Mouse (Mus musculus): ENCODE data around the gene Ciita. TPM values are rescaled to one million over a fixed set of nuclear protein-coding genes. Genes with fewer than 3 reads are reported as not detected.

Ciita gene
- polyA plus RNA-seq, 1 experiment, result 13.2 TPM

DNA sequence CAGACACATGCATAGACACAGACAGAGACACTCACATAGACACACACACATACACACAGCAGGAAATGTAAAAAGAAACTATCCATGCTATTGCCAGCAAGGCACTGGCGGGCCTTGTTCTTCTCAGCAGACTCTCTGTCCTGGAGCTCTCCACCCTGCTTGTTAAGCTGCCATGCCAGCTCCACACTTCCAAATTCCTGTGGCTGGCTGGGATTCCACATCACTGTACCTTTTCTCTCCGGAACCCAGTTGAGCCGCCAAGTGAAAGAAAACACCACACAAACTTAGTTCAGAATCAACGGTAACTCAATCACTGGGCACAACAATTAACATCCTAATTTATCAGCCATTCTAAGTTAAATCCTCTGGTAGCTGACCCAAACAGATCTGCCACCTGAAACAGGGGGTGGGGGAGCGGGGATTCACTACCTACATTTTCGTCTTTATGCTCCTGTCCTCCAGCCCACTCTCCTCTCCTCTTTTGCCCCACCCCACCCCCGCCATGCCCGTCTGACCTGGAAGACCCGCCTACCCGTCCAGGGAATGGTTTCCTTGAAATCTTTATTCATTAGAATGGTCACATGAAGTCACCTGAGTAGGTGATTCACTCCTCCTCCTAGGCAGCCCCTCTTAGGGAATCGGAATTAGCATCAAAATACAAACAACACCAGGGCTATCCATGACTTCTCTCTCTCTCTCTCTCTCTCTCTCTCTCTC lies 12.3 kb upstream of the Ciita start:
- Histone ChIP-seq H3K4me3 (replicated peaks; ENCODE audit: extremely low read depth, low read depth, low read length) (no peak overlapping the region), H3K4me1 (ENCODE audit: control insufficient read depth, insufficient read depth, low read length) (no peaks in the 10 kb centered on the region)
- no peak for DNase-seq
- TF ChIP-seq POLR2A (IDR thresholded peaks at IDR 0.05; ENCODE audit: borderline replicate concordance, extremely low read depth, low read depth, low read length) (no peak), CTCF (IDR thresholded peaks at IDR 0.05; ENCODE audit: insufficient read depth, low read length) (no peak)
- WGBS, result 36% methylated on average over 11 of the region's 11 CpGs

DNA sequence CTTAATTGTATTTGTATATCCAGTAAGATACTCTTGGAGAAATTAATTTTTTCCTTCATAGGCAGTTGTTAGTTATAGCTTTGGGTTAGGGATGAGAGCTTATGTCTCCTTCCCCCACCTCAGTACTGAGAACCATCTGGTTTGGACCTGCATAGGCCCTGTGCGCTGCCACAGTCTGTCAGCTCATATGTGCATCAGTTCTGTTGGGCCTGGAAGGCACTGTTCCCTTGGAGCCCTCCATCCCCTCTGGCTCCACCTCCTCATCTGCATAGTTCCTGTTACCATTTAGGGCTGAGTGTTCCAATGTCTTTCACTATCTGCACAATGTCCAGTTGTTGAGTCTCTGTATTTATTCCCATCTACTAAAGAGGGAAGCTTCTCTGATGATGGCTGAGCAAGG lies 11.7 kb upstream of the Ciita start:
- no peak overlapping the region for H3K4me3 ChIP-seq (replicated peaks; ENCODE audit: extremely low read depth, low read depth, low read length)
- TF ChIP-seq POLR2A (IDR thresholded peaks at IDR 0.05; ENCODE audit: borderline replicate concordance, extremely low read depth, low read depth, low read length) (no peak), CTCF (IDR thresholded peaks at IDR 0.05; ENCODE audit: insufficient read depth, low read length) (no peak)
- peaks cover 3% of the 10 kb centered on the region; the same call in 1 of the 2 replicates for H3K4me1 ChIP-seq (ENCODE audit: control insufficient read depth, insufficient read depth, low read length)
- WGBS, result 73% methylated on average over 1 of the region's 1 CpGs
- DNase-seq, result no peak

DNA sequence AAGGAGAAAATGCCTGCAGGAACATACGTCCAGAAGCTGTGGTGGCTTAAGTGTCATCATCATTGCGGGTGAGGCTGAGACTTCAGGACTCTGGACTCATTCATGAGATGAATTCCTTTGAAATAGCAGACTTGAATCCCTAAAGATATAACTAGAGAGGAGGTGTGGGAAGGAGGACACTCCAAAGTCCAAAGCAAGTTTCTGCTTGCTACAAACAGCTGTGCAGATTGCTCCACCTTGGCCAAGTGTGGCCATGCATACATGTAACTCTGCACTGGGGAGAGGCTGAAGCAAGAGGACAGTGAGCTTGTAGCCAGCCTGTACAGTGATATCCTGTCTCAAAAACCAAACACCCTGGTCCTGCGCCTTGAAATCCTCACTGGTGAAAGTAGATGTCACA lies 7.9 kb upstream of the Ciita start:
- WGBS, result 82% methylated on average over 3 of the region's 3 CpGs
- no peak for DNase-seq
- TF ChIP-seq CTCF (IDR thresholded peaks at IDR 0.05; ENCODE audit: insufficient read depth, low read length) (no peak), POLR2A (IDR thresholded peaks at IDR 0.05; ENCODE audit: borderline replicate concordance, extremely low read depth, low read depth, low read length) (no peak)
- Histone ChIP-seq H3K4me3 (replicated peaks; ENCODE audit: extremely low read depth, low read depth, low read length) (no peak overlapping the region), H3K4me1 (ENCODE audit: control insufficient read depth, insufficient read depth, low read length) (peaks cover 5% of the 10 kb centered on the region)

DNA sequence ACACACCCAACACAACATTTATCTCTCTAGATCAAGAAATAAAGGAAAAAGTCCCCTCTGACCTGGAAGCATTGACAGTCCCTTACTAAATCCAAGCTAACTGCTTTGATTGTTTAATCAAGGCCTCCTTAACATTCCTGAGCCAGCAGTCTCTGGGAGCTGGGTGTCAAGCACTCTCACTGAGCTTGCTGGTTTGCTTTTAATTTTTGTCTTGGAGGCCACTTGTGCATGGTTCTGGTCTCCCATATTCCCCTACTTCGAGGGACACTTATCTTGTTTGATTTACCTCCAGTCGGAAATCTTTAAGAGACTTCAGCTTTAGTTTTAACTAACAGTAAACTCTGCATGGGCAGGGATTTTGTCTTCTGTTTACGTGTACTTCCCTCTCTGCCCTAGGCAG lies 4.9 kb upstream of the Ciita start:
- 57% methylated on average over 3 of the region's 3 CpGs for WGBS
- DNase-seq, result no peak
- Histone ChIP-seq H3K4me1 (ENCODE audit: control insufficient read depth, insufficient read depth, low read length) (peaks cover 5% of the 10 kb centered on the region), H3K4me3 (replicated peaks; ENCODE audit: extremely low read depth, low read depth, low read length) (no peak overlapping the region)
- TF ChIP-seq CTCF (IDR thresholded peaks at IDR 0.05; ENCODE audit: insufficient read depth, low read length) (no peak), POLR2A (IDR thresholded peaks at IDR 0.05; ENCODE audit: borderline replicate concordance, extremely low read depth, low read depth, low read length) (no peak)

DNA sequence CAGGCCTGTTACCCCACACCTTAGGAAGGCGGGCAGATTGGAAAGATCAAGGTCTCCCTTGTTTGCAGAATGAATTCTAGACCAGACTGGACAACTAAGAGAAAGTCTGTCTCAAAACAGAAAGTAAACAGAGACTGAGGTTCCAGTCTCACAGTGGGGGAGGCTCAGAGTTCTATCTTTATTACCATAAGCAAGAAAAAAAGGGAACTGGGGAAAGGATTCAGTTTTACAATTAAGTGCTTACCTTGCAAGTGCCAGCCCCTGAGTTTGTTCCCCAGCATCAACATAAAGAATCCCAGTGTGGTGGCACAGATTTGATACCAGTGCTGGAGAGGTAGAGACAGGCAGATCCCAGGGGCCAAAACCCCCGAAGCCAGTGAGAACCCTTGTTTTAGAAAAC lies 3.9 kb upstream of the Ciita start:
- 49% methylated on average over 2 of the region's 2 CpGs for WGBS
- Histone ChIP-seq H3K4me1 (ENCODE audit: control insufficient read depth, insufficient read depth, low read length) (peaks cover 5% of the 10 kb centered on the region), H3K4me3 (replicated peaks; ENCODE audit: extremely low read depth, low read depth, low read length) (no peak overlapping the region)
- no peak for DNase-seq
- TF ChIP-seq CTCF (IDR thresholded peaks at IDR 0.05; ENCODE audit: insufficient read depth, low read length) (no peak), POLR2A (IDR thresholded peaks at IDR 0.05; ENCODE audit: borderline replicate concordance, extremely low read depth, low read depth, low read length) (no peak)

DNA sequence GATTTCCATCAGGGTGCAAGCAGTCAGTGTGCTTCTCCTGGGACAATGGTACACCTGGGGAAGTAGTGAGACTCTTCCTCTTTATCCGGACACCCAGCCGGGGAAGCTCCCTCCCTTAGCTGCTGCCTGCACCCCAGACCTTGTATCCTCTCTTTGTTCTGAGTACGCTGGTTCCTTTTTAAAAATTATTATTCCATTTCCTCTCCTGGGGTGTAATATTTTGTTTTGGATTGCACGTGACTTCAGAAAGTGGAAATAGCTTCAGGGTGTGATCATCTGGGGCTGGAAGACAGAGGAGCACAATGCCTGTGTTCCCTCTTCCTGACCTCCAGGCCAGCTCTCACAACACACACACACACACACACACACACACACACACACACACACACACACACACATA lies 2.5 kb downstream of the Ciita start:
- Histone ChIP-seq H3K4me3 (replicated peaks; ENCODE audit: extremely low read depth, low read depth, low read length) (no peak overlapping the region), H3K4me1 (ENCODE audit: control insufficient read depth, insufficient read depth, low read length) (no peaks in the 10 kb centered on the region)
- WGBS, result 34% methylated on average over 4 of the region's 4 CpGs
- no peak for DNase-seq
- TF ChIP-seq POLR2A (IDR thresholded peaks at IDR 0.05; ENCODE audit: borderline replicate concordance, extremely low read depth, low read depth, low read length) (no peak), CTCF (IDR thresholded peaks at IDR 0.05; ENCODE audit: insufficient read depth, low read length) (no peak)

DNA sequence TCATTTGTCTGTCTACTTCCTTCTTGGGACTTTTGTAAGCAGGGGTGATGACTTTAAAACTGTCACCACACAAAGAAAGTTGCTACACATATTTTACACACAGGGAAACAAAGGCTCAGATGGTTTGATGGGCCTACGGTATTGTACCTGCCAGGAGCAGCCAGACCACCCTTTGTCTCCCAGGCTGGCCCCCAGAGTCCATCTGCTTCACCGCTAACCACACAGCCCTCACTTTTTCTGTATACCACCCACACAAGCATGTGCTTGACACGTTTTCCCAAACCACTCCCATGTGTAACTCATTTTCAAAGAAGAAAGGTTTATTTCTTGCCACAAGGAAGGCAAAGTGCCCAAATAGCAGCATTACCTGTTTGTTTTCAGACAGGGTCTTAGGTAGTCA lies 7.1 kb downstream of the Ciita start:
- Histone ChIP-seq H3K4me3 (replicated peaks; ENCODE audit: extremely low read depth, low read depth, low read length) (no peak overlapping the region), H3K4me1 (ENCODE audit: control insufficient read depth, insufficient read depth, low read length) (0 out of 2 replicates have a peak, but pooled peaks cover 2% of the 10 kb centered on the region)
- TF ChIP-seq CTCF (IDR thresholded peaks at IDR 0.05; ENCODE audit: insufficient read depth, low read length), result no peak
- 60% methylated on average over 3 of the region's 3 CpGs for WGBS
- no peak for DNase-seq

DNA sequence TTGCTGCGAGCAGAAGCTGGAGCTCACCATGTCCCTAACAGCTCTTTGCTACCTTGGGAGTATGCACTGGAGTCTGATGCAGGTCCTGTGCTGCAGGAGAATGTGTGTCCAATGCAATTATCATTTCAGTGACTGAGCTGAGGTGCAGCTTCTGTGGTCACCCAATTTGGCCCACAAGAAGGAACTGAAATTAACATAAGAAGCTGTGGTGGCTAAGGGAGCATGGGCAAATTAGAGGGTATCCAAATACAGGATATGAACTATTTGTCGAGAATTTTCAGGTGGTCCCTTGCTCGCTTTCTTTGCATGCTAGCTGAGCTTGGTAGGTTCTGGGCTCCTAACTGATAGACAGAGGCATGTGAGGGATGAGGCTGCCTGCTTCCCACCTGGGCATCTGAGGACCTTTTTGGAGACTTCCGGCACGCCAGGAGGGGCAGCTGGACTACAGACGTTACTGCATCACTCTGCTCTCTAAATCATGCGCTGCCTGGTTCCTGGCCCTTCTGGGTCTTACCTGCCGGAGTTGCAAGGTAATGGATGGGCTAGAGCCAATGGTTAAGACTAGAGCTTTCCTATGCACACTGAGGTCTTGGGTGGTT lies 8.1 kb downstream of the Ciita start:
- TF ChIP-seq CTCF (IDR thresholded peaks at IDR 0.05; ENCODE audit: insufficient read depth, low read length) (no peak), POLR2A (IDR thresholded peaks at IDR 0.05; ENCODE audit: borderline replicate concordance, extremely low read depth, low read depth, low read length) (no peak)
- no peak for DNase-seq
- H3K4me1 ChIP-seq (ENCODE audit: control insufficient read depth, insufficient read depth, low read length), result 0 out of 2 replicates have a peak, but pooled peaks cover 2% of the 10 kb centered on the region
- H3K4me3 ChIP-seq (replicated peaks; ENCODE audit: extremely low read depth, low read depth, low read length), result peak overlapping the region; percentile 6
- WGBS, result 76% methylated on average over 8 of the region's 8 CpGs

DNA sequence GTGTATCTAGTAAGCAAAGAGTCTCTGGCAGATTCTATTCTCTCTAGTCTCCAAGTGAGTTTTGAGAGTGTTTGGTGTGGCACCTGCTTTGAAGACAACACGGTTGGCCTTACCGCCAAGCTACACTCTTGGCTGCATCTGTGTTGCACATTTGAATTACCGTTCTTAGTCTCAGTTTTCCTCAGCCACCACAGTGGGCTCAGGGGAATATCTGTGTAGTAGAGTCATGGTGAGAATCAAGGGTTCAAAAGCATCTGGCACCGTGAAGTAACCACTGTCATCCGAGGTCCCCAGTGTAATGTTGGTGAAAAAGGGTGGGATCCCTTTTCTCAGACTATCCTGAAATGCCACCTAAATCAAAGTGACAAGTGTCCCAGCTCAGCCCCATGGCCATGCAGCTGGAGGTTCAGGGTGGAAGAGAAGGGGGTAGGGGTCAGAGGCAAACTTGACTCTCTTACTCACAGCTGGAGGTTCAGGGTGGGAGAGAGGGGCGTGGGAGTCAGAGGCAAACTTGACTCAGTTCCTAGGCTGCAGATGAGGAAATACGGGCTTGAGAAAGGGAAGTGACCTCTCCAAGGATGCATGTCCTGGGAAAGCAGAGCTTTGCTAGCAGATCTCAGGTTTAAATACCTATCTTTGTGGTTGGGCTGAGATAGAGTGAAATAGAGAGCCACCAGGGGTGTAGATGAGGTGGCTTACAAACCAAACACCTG lies 9.1 kb downstream of the Ciita start:
- H3K4me3 ChIP-seq (replicated peaks; ENCODE audit: extremely low read depth, low read depth, low read length), result peak overlapping the region; percentile 71
- WGBS, result 65% methylated on average over 7 of the region's 7 CpGs
- DNase-seq, result no peak
- no peak for TF ChIP-seq POLR2A (IDR thresholded peaks at IDR 0.05; ENCODE audit: borderline replicate concordance, extremely low read depth, low read depth, low read length)
- TF ChIP-seq CTCF (IDR thresholded peaks at IDR 0.05; ENCODE audit: insufficient read depth, low read length), result no peak
- 0 out of 2 replicates have a peak, but pooled peaks cover 2% of the 10 kb centered on the region for H3K4me1 ChIP-seq (ENCODE audit: control insufficient read depth, insufficient read depth, low read length)
